Mouse (Mus musculus) T-cell, adult 66 days (primary cell): ENCODE measurements around the gene Gm17267. TPM values are rescaled to one million over a fixed set of nuclear protein-coding genes. Genes with fewer than 3 reads are reported as not detected.

Experiments used
- total RNA-seq, 2 experiments: library from RNA; stranded (reverse); gene quantifications; 3 replicates in 1 of 2; 4 replicates in 1 of 2; pipeline ENCODE4 v1.2.4; 2023

Gm17267 gene
- not detected for total RNA-seq

DNA sequence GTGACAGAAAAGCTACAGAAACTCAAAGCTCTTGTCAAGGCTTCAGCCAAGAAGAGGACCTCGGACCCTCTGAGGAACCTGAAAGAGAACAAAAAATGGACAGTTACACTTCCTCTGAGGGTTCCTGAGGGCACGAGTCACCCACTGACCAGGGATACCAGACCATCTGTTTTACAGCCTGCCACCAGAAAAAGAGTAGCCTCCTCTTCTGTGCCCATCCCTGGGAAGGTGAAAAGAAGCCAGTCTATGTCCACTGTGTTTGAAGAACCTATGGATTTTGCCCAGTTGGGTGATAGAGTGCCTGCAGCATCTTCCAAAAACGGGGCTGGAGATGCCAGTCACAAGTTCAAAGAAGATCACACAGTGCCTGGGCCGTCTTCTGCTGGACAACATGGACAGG, at the start of gene Gm17267:
Gene Gm17267 (plus strand): TSS at position 301 of the 400 bp plus-strand sequence.

